ENCODE assay signal across 8 mouse cellular contexts in the genomic region with DNA sequence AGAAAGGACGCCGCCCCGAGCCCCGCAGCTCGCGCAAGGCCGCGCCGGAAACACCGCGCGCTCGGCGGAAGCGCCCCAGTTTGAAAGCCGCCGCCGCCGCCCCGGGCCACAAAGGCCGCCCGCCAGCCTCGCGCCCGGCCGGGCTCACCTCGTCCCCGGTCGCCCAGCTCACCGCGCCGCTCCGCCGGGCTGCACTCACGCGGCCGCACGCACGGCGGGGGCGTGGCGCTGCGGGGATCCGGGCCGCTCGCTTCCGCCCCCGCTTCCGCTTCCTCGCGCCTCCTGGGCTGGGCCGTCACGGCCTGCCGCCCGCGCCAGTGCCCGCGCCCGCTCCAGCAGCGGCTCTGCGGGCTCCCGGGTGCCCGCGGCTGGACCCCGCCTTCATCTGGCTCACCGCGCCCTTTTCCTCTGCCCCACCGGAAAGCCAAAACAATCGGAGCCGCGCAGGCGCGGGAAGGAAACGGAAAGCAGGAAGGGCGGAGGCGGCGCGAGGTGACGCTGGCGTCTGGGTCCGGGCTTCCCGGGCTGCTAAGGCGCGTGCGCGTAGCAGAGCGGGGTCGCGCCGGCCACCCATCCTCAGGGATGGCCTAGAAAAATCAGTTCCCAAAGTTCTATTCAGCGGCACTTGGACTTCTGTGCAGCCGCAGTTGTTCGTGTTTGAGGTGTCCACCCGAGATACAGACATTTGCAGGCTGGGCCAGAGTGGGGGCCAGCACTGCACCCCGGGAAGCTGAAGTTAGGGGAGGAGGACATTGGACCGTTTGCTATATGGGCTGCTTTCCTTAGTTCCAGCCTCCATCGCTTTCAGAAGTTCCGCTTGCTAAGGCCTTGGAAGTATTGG. TPM values are rescaled to one million over a fixed set of nuclear protein-coding genes. Genes with fewer than 3 reads are reported as not detected.
DNase-seq lines count a peak whose midpoint lies in the region; ATAC-seq lines count a peak whose summit lies in the region.

A gene (minus strand): TSS at position 503 of the 841 bp plus-strand sequence.

- H3K36me3 ChIP-seq in heart, embryonic 14.5 days (ENCODE audit: control insufficient read depth, insufficient read depth, low read length): no peaks in the 10 kb centered on the region
- H3K36me3 ChIP-seq in liver, embryonic 13.5 days: peaks cover 13% of the 10 kb centered on the region
- H3K36me3 ChIP-seq in stomach, embryonic 16.5 days (ENCODE audit: control insufficient read depth, insufficient read depth, low read length): no peaks in the 10 kb centered on the region

- DNase-seq in CD4-positive helper T cell, adult 2 months (ENCODE audit: low read depth, low spot score): peak; percentile 94
- peak; percentile 86 for DNase-seq in brain, embryonic 18.5 days (ENCODE audit: low read depth, low spot score)
- peak; percentile 97 for DNase-seq in kidney, postnatal 14 days
- peak; percentile 92 for DNase-seq in liver, embryonic 13.5 days
- peak; percentile 92 for DNase-seq in neural tube, embryonic 10.5 days (ENCODE audit: extremely low spot score, low spot score)

- peak within 1 kb of the TSS; percentile 96 for H3K9ac ChIP-seq in heart, embryonic 14.5 days (ENCODE audit: low read length)
- peak within 1 kb of the TSS; percentile 95 for H3K9ac ChIP-seq in liver, embryonic 13.5 days
- peak within 1 kb of the TSS; percentile 97 for H3K9ac ChIP-seq in stomach, embryonic 16.5 days (ENCODE audit: low read length)

- H3K27me3 ChIP-seq in heart, embryonic 14.5 days (ENCODE audit: control insufficient read depth, insufficient read depth, low read length): no peaks in the 10 kb centered on the region
- no peaks in the 10 kb centered on the region for H3K27me3 ChIP-seq in liver, embryonic 13.5 days
- H3K27me3 ChIP-seq in stomach, embryonic 16.5 days (ENCODE audit: control insufficient read depth, insufficient read depth, low read length): no peaks in the 10 kb centered on the region

- H3K27ac ChIP-seq in heart, embryonic 14.5 days (replicated peaks in 1 of 2; ENCODE audit: control insufficient read depth in 1 of 2, insufficient read depth in 1 of 2, low read depth in 2 of 2, low read length in 2 of 2): peak within 1 kb of the TSS; percentile 96 to 99
- peak within 1 kb of the TSS; percentile 99 for H3K27ac ChIP-seq in liver, embryonic 13.5 days
- peak within 1 kb of the TSS; percentile 100 for H3K27ac ChIP-seq in stomach, embryonic 16.5 days (ENCODE audit: low read length)

- peak; percentile 93 for ATAC-seq in erythroid progenitor cell, adult 5-6 weeks (replicated peaks; ENCODE audit: low FRiP score, poor library complexity, severe bottlenecking)
- ATAC-seq in heart, embryonic 14.5 days (ENCODE audit: insufficient number of reproducible peaks, insufficient read depth, low FRiP score, low read depth): peak; percentile 90
- peak; percentile 92 for ATAC-seq in liver, embryonic 13.5 days (ENCODE audit: low read depth)
- ATAC-seq in stomach, embryonic 16.5 days (ENCODE audit: insufficient read depth, low FRiP score): peak; percentile 96

- under 1% methylated on average over 88 of the region's 98 CpGs for WGBS in heart, embryonic 14.5 days
- under 1% methylated on average over 89 of the region's 98 CpGs for WGBS in liver, embryonic 13.5 days (ENCODE audit: insufficient replicate concordance)
- under 1% methylated on average over 97 of the region's 98 CpGs for WGBS in stomach, embryonic 16.5 days

- peaks cover 2 to 27% of the 10 kb centered on the region in 2 experiments; a peak in 2 of 4 replicates for H3K4me1 ChIP-seq in heart, embryonic 14.5 days (ENCODE audit: control insufficient read depth in 2 of 2, insufficient read depth in 2 of 2, low read length in 2 of 2)
- peaks cover 46% of the 10 kb centered on the region for H3K4me1 ChIP-seq in liver, embryonic 13.5 days (replicated peaks)
- peaks cover 14% of the 10 kb centered on the region for H3K4me1 ChIP-seq in stomach, embryonic 16.5 days (ENCODE audit: control insufficient read depth, insufficient read depth, low read length)

- H3K9me3 ChIP-seq in heart, embryonic 14.5 days (ENCODE audit: control insufficient read depth, low read length): no peaks in the 10 kb centered on the region
- no peaks in the 10 kb centered on the region for H3K9me3 ChIP-seq in liver, embryonic 13.5 days (replicated peaks)
- no peaks in the 10 kb centered on the region for H3K9me3 ChIP-seq in stomach, embryonic 16.5 days (replicated peaks; ENCODE audit: control insufficient read depth, low read length)

- H3K4me3 ChIP-seq in heart, embryonic 14.5 days (ENCODE audit: control insufficient read depth in 1 of 2, insufficient read depth in 1 of 2, low read depth in 1 of 2, low read length in 2 of 2): peak within 1 kb of the TSS; percentile 76 to 78
- peak within 1 kb of the TSS; percentile 89 for H3K4me3 ChIP-seq in liver, embryonic 13.5 days (replicated peaks)
- peak within 1 kb of the TSS; percentile 84 for H3K4me3 ChIP-seq in stomach, embryonic 16.5 days (replicated peaks; ENCODE audit: low read length)

- H3K4me2 ChIP-seq in heart, embryonic 14.5 days (ENCODE audit: low read length): peak within 1 kb of the TSS; percentile 92
- peak within 1 kb of the TSS; percentile 87 for H3K4me2 ChIP-seq in liver, embryonic 13.5 days
- peak within 1 kb of the TSS; percentile 86 for H3K4me2 ChIP-seq in stomach, embryonic 16.5 days (ENCODE audit: low read depth, low read length)

RNA-seq across cellular contexts. Expression of the gene that starts here (rescaled TPM):
- total RNA-seq in erythroid progenitor cell, adult 5-6 weeks (2015; ENCODE audit: low replicate concordance): 42.5 and 44.9 TPM in 2 replicates
- total RNA-seq in erythroid progenitor cell, adult 5-6 weeks (2017; ENCODE audit: low replicate concordance): 45.8 and 67.0 TPM in 2 replicates
- 35.1 and 36.3 TPM in 2 replicates for polyA plus RNA-seq in heart, embryonic 14.5 days (2014; fragmentation: Nextera tagmentation; extraction: Ambion mirVana)
- 13.6 TPM in 2 replicates for polyA plus RNA-seq in liver, embryonic 13.5 days (2015; fragmentation: Nextera tagmentation; extraction: Ambion mirVana)
- polyA plus RNA-seq in stomach, embryonic 16.5 days (2015; fragmentation: Nextera tagmentation; extraction: Ambion mirVana): 22.6 and 24.0 TPM in 2 replicates

Comparison
In these comparisons a context has a peak if more than half of its experiments do, and no peak if none do; other contexts are left out.
1. Peak in every context shown above with its lines: DNase-seq, ATAC-seq, H3K4me3 ChIP-seq and H3K27ac ChIP-seq.